Mouse (Mus musculus) megakaryocyte, adult 5-6 weeks (primary cell): Measurements from ENCODE around the gene Tgif1. TPM values are rescaled to one million over a fixed set of nuclear protein-coding genes. Genes with fewer than 3 reads are reported as not detected.

Experiments used
- ATAC-seq: 2 replicates; pipeline ENCODE4 v1.8.0; 2016; ENCODE audit warnings: mild to moderate bottlenecking, inconsistent platforms; ENCODE audit not compliant: poor library complexity, severe bottlenecking
- total RNA-seq, 2 experiments: library from RNA; stranded (forward) in 1 of 2; stranded (reverse) in 1 of 2; fragments of 153-499, 151-499 nt in 1 of 2; fragments of 221-1000, 200-1000 nt in 1 of 2; gene quantifications; 2 replicates each; pipeline versions ENCODE4 v1.2.3 to v1.2.4; 2015 to 2017

Gene Tgif1
- total RNA-seq, 2 experiments from 2014 or later, result 21.6 to 40.4 TPM

DNA sequence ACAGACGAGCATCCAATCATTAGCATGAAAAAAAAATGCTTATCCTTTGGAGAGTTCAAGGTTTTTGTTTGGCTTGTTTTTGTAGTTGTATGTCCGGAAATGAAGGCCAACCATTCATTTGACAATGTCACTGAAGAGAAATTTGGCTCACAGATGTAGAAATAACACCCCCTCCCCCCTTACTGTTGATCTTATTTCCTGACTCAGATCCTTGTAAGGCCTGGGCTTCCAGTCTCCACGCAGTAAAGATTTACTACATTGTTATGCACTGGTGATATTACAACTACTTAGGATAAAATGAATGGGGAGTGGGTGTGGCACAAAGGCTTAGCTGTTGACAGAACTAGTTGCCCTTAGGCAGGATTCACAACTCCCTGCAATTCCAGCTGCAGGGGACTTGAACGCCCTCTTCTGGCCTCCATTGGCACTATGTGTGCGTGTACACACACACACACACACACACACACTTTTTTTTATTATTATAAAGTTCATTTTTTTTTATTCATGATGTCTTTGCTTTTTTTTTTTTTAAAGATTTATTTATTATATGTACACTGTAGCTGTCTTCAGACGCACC is 13.3 kb upstream of the Tgif1 start:
- ATAC-seq, result no peak

GRCm38 (mm10) chr17:70866029-70866428 is 12.7 kb upstream of the Tgif1 start:
- no peak for ATAC-seq

- no peak for ATAC-seq
Measured at GRCm38 (mm10) chr17:70865060-70865604, 11.8 kb upstream of the Tgif1 start.

DNA sequence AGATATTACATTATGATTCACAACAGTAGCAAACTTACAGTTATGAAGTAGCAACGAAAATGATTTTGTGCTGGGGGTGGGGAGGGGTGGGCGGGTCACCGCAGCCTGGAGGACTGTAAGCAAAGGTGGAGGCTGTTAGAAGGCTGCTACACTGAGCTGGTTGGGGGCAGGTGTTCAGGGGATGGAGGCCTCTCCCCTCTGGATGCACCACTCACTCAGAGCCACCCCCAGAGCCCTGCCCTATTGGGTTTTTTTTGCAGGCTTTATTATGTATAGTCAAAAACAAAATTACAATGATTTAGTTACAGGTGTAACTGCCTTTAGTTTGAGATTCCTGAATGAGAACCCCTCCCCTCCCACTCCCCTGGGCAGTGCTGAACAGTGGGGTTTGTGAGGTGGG is 11.3 kb upstream of the Tgif1 start:
- ATAC-seq, result no peak

DNA sequence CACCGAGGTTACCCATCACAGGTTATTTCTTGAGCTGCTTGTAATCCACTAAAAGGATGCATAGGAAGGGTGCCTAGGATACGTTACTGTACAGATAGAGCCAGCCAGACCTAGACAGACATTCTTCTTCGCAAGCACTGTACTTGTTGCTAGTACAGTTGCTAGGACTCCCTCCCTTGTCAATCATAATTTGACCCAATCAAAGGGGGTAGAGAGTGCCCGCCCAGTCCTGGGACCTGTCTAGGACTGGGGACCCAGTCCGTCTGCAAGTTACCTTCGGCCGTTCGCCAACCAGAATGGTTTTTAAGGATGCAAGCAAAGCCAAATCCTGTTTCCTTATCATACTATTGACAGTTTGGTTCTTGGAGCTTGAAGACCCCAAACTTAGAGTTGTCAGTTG is 10.8 kb upstream of the Tgif1 start:
- no peak for ATAC-seq

DNA sequence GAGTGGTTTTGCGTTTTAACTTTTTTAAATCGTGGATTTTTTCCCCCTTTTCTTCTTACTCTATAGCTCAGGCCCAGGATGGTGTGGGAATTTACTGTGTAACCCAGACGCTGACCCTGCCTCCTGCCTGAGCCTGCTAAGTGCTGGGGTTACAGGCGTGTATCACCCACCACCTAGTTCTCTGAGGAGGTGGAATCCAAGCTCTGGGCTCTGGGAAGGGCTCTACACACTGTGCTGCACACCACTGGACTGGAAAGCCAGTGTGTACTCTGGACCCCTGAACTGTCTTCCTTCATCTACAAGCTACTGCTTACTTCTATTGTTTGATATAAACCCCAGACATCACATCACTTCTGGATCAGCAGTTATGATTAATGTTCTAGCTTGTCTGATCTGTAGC is 5.5 kb upstream of the Tgif1 start:
- ATAC-seq, result no peak

GRCm38 (mm10) chr17:70856871-70857415 is 3.6 kb upstream of the Tgif1 start:
- no peak for ATAC-seq

GRCm38 (mm10) chr17:70854021-70854420 is 675 bp upstream of the Tgif1 start:
- ATAC-seq, result no peak

- peak; percentile 27 for ATAC-seq
Measured at GRCm38 (mm10) chr17:70852686-70853386, 510 bp downstream of the Tgif1 start.

DNA sequence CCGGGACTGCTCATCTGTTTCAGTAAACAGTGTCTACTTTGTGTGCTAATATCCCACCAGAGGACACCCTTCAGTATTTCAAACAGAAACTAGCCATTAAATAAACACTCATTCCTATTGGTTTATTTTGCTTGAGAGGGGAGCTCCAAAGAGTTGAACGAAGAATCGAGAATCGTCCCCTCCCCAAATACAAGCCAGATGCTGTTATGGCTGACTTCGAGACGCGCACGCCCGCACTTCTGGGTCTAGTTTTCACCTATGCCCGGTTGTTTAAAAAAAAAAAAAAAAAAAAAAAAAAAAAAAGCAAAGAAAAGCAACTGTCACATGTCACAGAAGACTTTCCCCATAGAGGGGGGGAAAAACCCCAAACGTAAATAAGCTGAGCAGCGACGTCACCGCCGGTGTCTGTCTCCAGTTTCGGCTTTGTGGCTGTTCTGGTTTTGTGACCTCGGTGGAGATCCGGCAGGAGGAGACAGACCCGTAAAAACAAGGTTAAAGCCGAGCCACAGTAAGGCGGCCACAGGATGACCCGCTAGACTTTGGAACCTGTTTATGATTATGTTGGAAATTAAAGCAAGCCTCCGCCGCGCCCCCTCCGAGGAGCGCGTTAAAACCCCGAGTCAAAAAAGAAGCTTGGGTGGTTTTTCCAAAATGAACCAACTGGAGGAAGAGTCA is 1.2 kb downstream of the Tgif1 start:
- ATAC-seq, result peak; percentile 13

DNA sequence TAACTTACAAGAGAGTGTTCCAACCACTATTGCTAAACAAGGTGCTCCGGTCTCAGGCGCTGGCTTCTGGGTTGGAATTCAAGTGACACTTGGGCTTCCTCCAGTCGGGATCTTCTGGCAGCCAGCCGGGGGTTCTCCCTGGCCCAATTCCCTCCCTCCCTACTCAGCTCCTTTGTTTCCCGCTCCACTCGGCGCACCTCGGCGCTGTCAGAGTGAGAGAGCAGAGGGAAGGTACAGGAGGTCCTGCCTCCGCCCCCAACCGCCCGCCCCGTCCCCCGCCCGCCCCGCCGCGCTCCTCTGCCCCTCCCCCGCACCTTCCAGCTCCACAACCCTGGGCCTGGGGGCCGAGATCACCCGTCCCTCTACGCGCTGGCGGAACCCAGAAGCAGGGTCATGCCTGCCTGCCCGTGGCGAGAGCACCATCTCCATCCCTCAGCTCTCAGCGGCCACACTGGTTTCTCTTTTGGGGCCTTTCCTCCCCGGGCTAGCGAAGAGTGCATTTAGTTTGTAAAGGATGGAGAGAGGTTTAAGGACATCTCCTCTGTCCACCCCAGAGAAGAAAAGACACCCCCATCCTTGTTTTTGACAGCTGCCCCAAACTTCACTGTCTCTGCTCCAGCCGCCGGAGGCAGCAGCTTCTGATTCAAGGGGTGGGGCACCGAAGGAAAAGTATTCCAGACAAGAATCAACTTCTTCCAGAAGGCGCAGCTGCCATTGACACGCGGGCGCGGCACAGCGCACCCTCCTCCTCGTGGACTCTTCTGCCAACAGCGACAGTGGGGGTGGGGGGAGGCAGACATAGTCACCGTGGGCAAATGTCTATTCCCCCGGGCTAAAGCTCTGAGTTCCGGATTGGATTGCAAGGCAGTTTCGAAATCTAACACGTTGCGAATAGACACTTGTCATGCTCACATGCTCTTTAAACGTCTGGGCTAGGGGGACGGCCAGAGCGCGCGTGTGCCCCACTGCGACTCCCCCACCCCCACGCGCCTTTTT is 2.1 kb downstream of the Tgif1 start:
- peak; percentile 38 for ATAC-seq

- no peak for ATAC-seq
Measured at GRCm38 (mm10) chr17:70850233-70850995, 2.9 kb downstream of the Tgif1 start.

DNA sequence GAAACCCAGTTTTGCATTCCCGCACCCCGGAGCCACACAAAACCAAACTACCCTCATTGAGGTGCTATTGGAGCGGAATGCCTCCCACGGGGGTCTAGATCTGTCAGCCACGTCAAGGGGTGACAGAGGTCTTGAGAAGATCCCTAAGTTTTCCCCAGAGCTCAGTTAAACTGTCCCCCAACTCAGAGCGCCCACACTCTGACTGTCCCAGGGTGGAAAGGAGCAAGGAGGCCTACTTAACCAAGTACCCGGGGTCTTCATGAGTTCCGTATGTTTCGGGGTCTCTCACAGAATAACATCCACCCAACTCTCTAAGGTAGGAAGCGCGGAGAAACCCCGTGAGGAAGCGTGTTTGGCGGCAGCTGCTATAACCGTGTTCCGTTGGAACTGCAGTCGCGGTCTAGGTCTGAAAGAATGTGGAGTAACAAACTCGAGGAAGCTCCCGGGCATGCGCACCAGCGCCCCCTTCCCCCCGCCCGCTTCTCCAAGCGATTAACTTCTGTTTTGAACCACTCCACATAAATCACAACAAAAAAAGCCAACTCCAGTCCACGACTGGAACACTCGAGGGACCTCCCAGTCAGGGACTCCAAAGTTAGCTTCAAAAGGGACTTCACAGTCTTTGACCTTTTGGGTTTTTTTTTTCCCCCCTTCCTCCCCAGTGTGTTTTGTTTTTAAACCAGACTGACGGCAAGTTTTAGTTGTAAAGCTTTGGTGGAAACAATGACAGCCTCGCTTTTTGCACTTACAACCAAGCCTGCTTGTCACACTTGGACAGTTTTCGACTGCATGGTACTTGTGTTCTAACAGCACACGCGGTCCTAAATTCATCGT is 3.7 kb downstream of the Tgif1 start:
- ATAC-seq, result peak; percentile 21

DNA sequence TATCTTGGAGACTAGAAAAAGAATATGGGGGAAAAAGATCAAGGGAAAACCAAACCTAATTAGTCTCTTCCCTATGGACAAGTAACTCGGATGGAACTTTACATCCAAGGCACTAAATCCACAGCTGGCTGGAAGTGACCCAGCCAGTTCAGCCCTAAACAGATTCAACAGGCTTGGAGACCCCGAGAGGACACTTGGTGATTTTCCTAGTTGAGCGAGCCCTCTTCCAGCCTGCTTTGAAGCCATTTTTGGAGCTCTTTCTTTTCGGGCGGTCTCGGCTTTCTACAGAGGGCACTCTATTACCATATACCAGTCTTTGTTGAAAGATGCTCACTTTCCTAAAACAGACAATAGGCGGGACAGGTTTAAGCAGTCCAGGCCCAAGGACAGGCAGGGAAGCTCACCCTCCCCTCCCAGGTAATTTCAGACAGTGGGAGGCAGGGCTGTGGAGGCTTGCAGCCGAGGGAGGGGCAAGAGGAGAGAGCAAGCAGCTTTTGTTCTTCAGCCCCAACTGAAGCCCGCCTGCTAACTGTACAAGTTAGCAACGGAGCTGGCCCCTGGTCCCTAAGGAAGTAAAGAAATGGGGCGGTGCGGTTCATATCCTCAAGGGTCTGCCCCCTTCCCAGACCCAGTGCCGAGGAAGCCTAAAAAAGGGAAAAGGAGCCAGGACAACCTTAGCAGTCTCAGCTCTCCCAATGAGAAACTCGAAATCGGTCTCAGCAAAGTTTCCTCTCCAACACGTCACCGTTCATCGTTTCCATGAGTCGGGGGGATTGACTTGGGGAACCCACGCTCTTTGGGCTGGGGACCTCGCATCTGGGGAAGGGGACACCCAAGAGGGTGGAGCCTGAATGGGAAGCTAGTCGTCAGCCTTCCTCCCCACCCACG is 4.6 kb downstream of the Tgif1 start:
- ATAC-seq, result no peak

DNA sequence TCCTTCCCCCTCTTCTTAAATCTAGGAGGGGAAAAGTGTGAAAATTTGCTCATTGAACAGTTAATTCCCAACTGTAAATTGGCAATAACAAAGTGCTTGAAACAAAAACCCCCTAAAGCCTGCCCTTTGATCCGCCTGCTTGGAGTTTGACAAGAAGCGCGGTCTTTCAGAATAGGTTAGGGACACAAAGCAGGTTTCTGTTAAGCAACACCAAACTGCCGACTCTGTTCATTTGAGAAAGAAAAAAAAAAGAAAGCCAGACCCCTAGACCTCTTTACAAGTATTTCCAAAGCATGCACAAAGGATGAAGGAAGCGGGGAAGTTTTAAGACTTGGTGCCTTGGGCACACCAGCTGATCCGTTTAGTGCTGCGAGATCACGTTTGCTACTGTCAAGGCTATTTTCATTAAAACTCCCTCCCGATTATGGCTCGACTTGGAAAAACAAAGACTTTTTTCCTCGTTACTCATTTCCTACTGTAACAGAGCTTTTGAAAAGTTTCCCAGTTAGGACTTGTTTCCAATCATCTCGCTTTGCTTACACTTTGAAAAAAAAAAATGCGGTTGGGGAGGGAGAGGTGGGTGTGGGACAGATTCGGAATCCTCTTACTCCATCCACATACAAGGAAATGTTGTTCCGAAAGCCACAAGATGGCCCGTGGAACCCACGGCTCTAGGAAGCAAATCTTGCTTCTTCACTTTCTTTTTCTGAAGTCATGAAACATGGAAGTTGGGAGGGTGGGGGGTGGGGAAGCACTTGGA is 5.4 kb downstream of the Tgif1 start:
- no peak for ATAC-seq

DNA sequence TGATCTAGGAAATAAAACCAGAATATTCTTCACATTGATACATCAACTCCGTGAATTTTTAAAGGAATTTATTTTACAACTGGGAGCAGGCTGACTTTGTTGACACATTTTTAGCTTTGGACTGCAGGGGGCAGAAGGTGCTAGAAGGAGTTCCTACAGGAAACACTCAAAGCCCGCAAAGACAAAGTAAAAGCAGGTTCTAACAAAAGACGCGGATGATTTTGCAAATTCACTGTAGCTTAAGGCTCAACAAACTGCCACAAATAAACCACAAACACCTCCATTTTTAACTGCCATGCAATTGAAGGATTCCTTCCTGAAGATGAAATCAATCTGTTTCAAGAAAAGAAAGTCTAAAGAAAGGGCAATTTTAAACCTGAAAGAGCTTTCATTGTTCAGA is 6.3 kb downstream of the Tgif1 start:
- ATAC-seq, result peak; percentile 24

- ATAC-seq, result no peak
Measured at GRCm38 (mm10) chr17:70846111-70846644, 7.2 kb downstream of the Tgif1 start.
